Mouse (Mus musculus) G1E (cell line): Measurements from ENCODE around the gene Bola1.

ENCODE experiments used
- CTCF ChIP-seq: IDR thresholded peaks from 2 replicates; pipeline ENCODE4 v1.5.1; 2012; ENCODE audit warnings: low read depth, low read length, inconsistent platforms, mixed read lengths
- GATA1 ChIP-seq: IDR thresholded peaks from 2 replicates; pipeline ENCODE4 v1.6.1; 2012; ENCODE audit warnings: borderline replicate concordance, low read length, inconsistent platforms, mixed read lengths
- GATA2 ChIP-seq: IDR thresholded peaks from 2 replicates; pipeline ENCODE4 v1.6.1; 2012; ENCODE audit warnings: low read depth, low read length, inconsistent platforms, borderline replicate concordance
- TAL1 ChIP-seq: conservative IDR thresholded peaks from 2 replicates; pipeline ENCODE4 v1.6.1; 2012; ENCODE audit warnings: low read depth, low read length, inconsistent platforms, mixed read lengths

- TF ChIP-seq GATA2 (no peak), CTCF (no peak), GATA1 (no peak), TAL1 (no peak)
These were observed 41.1 kb downstream of the Bola1 start for GRCm38 (mm10) chr3:96178427-96178826.
